Mouse (Mus musculus) testis, adult 10 weeks (tissue): Measurements from ENCODE around the gene Sp9. TPM values are rescaled to one million over a fixed set of nuclear protein-coding genes. Genes with fewer than 3 reads are reported as not detected.

ENCODE experiments used
- polyA plus RNA-seq: library from polyadenylated mRNA; stranded (reverse); fragments of 350-450 nt; fragmentation: Illumina TruSeq; extraction: RNeasy Lipid Tissue Mini Kit (QIAGEN cat#74804); gene quantifications from one replicate; pipeline ENCODE4 v1.2.3, GENCODE M21; 2014; ENCODE audit warnings: low read depth, low replicate concordance

Gene Sp9
- polyA plus RNA-seq, result 0.28 TPM

GRCm38 (mm10) chr2:73271459-73272161 lies at the start of gene Sp9:
Sp9 (plus strand) TSS chr2:73271925.

GRCm38 (mm10) chr2:73312152-73313116 lies 40.7 kb downstream of the Sp9 start, which contains the start of the genes Scrn3 and Cir1:
Scrn3 (plus strand) TSS chr2:73312601.
Cir1 (minus strand) TSS chr2:73312701.

Other genes with a start within 250 kb of the Sp9 start
- gene Ola1, start 53.0 kb upstream of the Sp9 start, polyA plus RNA-seq, result 70.5 TPM
- gene Scrn3, start 40.7 kb downstream of the Sp9 start, polyA plus RNA-seq, result 10.1 TPM
- gene Cir1, start 40.8 kb downstream of the Sp9 start, polyA plus RNA-seq, result 190 TPM
- 1.9 TPM for gene Gpr155, start 114.6 kb downstream of the Sp9 start, polyA plus RNA-seq